Mouse (Mus musculus) forebrain, postnatal 0 days (tissue): ENCODE results near the gene Wrap73. TPM values are rescaled to one million over a fixed set of nuclear protein-coding genes. Genes with fewer than 3 reads are reported as not detected.

Source experiments
- ATAC-seq: fragments of 200-750 bp; cut with Nextera tagmentation; 2 replicates; pipeline ENCODE4 v1.8.0; 2017; ENCODE audit warnings: mild to moderate bottlenecking, moderate library complexity
- DNase-seq: peaks from one replicate; pipeline ENCODE4 v3.0.0-alpha.2; 2015
- H3K27ac ChIP-seq: fragments of 300-500 bp; sonication (generic); 2 replicates; pipeline ENCODE4 v1.5.1; 2014; ENCODE audit warnings: low read depth, mild to moderate bottlenecking, antibody characterized with exemption, low read length, moderate library complexity, mixed read lengths
- H3K27me3 ChIP-seq: fragments of 300-500 bp; sonication (generic); 2 replicates; pipeline ENCODE4 v1.6.1; 2014; ENCODE audit warnings: mild to moderate bottlenecking, low read length, mixed read lengths; ENCODE audit not compliant: insufficient read depth
- H3K36me3 ChIP-seq: fragments of 300-500 bp; sonication (generic); 2 replicates; pipeline ENCODE4 v1.6.1; 2014; ENCODE audit warnings: mild to moderate bottlenecking, moderate library complexity; ENCODE audit not compliant: insufficient read depth
- H3K4me1 ChIP-seq: fragments of 300-500 bp; sonication (generic); 2 replicates; pipeline ENCODE4 v1.6.1; 2014; ENCODE audit warnings: antibody characterized with exemption; ENCODE audit not compliant: insufficient read depth
- H3K4me2 ChIP-seq: fragments of 300-500 bp; sonication (generic); 2 replicates; pipeline ENCODE4 v1.6.1; 2014; ENCODE audit warnings: low read depth, mild to moderate bottlenecking, moderate library complexity
- H3K4me3 ChIP-seq: fragments of 300-500 bp; sonication (generic); 2 replicates; pipeline ENCODE4 v1.5.1; 2014; ENCODE audit warnings: low read depth, low read length, mixed read lengths
- H3K9ac ChIP-seq: fragments of 300-500 bp; sonication (generic); 2 replicates; pipeline ENCODE4 v1.6.1; 2014; ENCODE audit warnings: mild to moderate bottlenecking
- H3K9me3 ChIP-seq: fragments of 300-500 bp; sonication (generic); 2 replicates; pipeline ENCODE4 v1.6.1; 2016; ENCODE audit warnings: low read length
- CTCF ChIP-seq: sonication (generic); IDR thresholded peaks from 2 replicates; pipeline ENCODE4 v1.5.1; 2016; ENCODE audit warnings: antibody characterized with exemption, control low read depth, low read depth
- WGBS: fragments of 180-500 bp; shearing (Covaris S2); extraction: QIAGEN DNeasy Blood & Tissue Kit; methylation state at CpG from one replicate; pipeline ENCODE4 v1.1.7; 2014; 5-methylcytosine and 5-hydroxymethylcytosine counted together
- polyA plus RNA-seq: library from polyadenylated mRNA; unstranded; fragments of >200 nt; fragmentation: Nextera tagmentation; extraction: Ambion mirVana; gene quantifications from 2 replicates; pipeline ENCODE4 v1.2.1, GENCODE M21; 2015
- total RNA-seq: library from RNA; depleted of rRNA; stranded (reverse); fragments of >200 nt; gene quantifications from 2 replicates; pipeline ENCODE4 v1.2.3, GENCODE M21; 2014

The Wrap73 gene
- total and polyA plus RNA-seq, 2 experiments from 2014 or later: 37.6 to 44.4 TPM

- Histone ChIP-seq H3K9ac (peak overlapping the region; percentile 33), H3K27me3 (peaks cover 46% of the 10 kb centered on the region), H3K4me3 (peak overlapping the region; percentile 38), H3K9me3 (no peaks in the 10 kb centered on the region), H3K4me2 (peak overlapping the region; percentile 81), H3K36me3 (no peaks in the 10 kb centered on the region), H3K4me1 (0 out of 2 replicates have a peak, but pooled peaks cover 14% of the 10 kb centered on the region), H3K27ac (no peak overlapping the region)
- ATAC-seq: no peak
- no peak for TF ChIP-seq CTCF
- DNase-seq: peak; percentile 19
- 2% methylated on average over 54 of the region's 59 CpGs for WGBS
Measured at GRCm38 (mm10) chr4:154139671-154140181, 2.4 kb upstream of the Wrap73 start.

GRCm38 (mm10) chr4:154140182-154140212, 2.2 kb upstream of the Wrap73 start, which contains the start of gene Trp73:
Gene Trp73, minus strand, starts transcription at chr4:154140208.
- Histone ChIP-seq H3K27me3 (peaks cover 46% of the 10 kb centered on the region), H3K36me3 (no peaks in the 10 kb centered on the region), H3K4me2 (peak within 1 kb of the TSS; percentile 81), H3K4me1 (0 out of 2 replicates have a peak, but pooled peaks cover 14% of the 10 kb centered on the region), H3K9ac (peak within 1 kb of the TSS; percentile 33), H3K9me3 (no peaks in the 10 kb centered on the region), H3K4me3 (peak within 1 kb of the TSS; percentile 38), H3K27ac (no peak within 1 kb of the TSS)
- TF ChIP-seq CTCF: no peak
- WGBS: 0% methylated on average over 4 of the region's 4 CpGs
- ATAC-seq: no peak
- no peak for DNase-seq

- no peak for TF ChIP-seq CTCF
- Histone ChIP-seq H3K36me3 (no peaks in the 10 kb centered on the region), H3K4me2 (peak overlapping the region; percentile 81), H3K27me3 (peaks cover 46% of the 10 kb centered on the region), H3K9me3 (no peaks in the 10 kb centered on the region), H3K4me1 (0 out of 2 replicates have a peak, but pooled peaks cover 14% of the 10 kb centered on the region), H3K9ac (peak overlapping the region; percentile 33), H3K4me3 (peak overlapping the region; percentile 38), H3K27ac (no peak overlapping the region)
- ATAC-seq (no peak), DNase-seq (peak; percentile 38)
- 3% methylated on average over 44 of the region's 46 CpGs for WGBS
Measured at GRCm38 (mm10) chr4:154140213-154141008, 1.8 kb upstream of the Wrap73 start.

DNA sequence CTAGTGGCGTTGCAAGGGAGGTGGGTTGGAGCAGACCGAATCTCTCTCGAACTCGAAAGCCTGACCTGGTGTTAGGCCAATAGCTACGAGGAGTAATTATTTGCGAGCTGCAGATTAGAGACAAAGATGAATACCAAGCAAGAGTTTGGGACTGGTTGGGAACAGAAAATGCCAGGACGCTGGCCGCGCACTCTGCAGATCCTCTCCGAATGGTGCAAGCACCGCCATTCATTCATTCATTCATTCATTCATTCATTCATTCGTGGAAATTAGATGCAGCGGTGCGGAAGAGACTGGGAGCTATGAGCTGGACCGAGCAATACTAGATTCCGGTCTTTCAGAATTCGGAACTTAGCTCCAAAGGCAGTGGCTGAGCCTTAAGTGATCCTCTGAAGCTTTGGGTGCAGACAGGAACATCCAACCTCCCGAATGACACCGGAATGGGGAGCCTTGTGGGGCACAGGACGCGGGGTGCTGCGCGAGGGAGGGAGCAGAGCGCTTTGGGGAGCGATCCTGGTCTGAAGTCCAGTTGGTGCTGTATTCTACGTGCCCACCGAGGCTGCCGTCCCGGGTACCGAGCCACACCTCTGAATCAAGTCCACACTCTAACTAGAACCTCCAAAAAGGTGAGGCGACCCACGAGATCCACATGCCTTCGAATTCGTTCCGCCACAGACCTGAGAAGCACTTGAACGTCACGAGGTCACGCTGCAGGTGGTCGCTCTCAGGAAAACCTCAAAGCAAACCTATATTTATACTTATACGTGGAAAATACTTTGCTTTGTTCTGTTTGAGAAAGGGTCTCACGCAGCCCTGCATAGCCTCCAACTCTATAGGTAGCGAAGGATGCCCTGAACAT, 934 bp upstream of the Wrap73 start:
- peak overlapping the region; percentile 17 for H3K4me3 ChIP-seq
- H3K27ac ChIP-seq: no peak overlapping the region
- peaks cover 46% of the 10 kb centered on the region for H3K27me3 ChIP-seq
- ATAC-seq (no peak), DNase-seq (peak; percentile 21)
- no peak overlapping the region for H3K9ac ChIP-seq
- H3K4me1 ChIP-seq: 0 out of 2 replicates have a peak, but pooled peaks cover 14% of the 10 kb centered on the region
- 2% methylated on average over 42 of the region's 42 CpGs for WGBS
- peak overlapping the region; percentile 81; the same call in 1 of the 2 replicates for H3K4me2 ChIP-seq
- no peak for TF ChIP-seq CTCF
- no peaks in the 10 kb centered on the region for H3K36me3 ChIP-seq
- H3K9me3 ChIP-seq: no peaks in the 10 kb centered on the region

- WGBS: 87% methylated on average over 3 of the region's 3 CpGs
- ATAC-seq: no peak
- no peak for DNase-seq
- no peak overlapping the region for H3K9ac ChIP-seq
- peaks cover 17% of the 10 kb centered on the region for H3K27me3 ChIP-seq
- H3K4me2 ChIP-seq: no peak overlapping the region
- TF ChIP-seq CTCF: no peak
- H3K4me1 ChIP-seq: 0 out of 2 replicates have a peak, but pooled peaks cover 14% of the 10 kb centered on the region
- no peak overlapping the region for H3K27ac ChIP-seq
- no peak overlapping the region for H3K4me3 ChIP-seq
- H3K9me3 ChIP-seq: no peaks in the 10 kb centered on the region
- peaks cover 17% of the 10 kb centered on the region for H3K36me3 ChIP-seq
Measured at GRCm38 (mm10) chr4:154144712-154145111, 2.5 kb downstream of the Wrap73 start.

DNA sequence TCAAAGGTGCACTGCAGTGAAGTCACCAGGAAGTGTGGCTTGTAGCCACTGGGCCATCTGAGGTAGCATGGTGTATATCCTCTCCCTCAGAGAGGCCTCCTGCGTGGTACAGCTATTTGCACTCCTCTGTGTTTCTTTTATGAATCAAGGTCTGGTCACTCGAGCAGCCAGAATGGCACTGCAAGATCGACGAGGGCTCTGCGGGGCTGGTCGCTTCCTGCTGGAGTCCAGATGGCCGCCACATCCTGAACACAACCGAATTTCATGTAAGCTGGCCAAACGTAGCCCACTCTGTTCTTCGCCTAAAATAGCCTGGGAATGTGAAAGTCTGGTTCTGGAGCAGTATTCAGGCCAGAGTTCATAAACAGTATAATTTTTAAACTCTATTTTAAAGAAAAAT, 4.2 kb downstream of the Wrap73 start:
- H3K4me2 ChIP-seq: no peak overlapping the region
- H3K4me1 ChIP-seq: 0 out of 2 replicates have a peak, but pooled peaks cover 9% of the 10 kb centered on the region
- no peaks in the 10 kb centered on the region for H3K9me3 ChIP-seq
- no peak overlapping the region for H3K4me3 ChIP-seq
- ATAC-seq (no peak), DNase-seq (no peak)
- peaks cover 31% of the 10 kb centered on the region for H3K36me3 ChIP-seq
- WGBS: 81% methylated on average over 10 of the region's 10 CpGs
- no peak overlapping the region for H3K27ac ChIP-seq
- no peak overlapping the region for H3K9ac ChIP-seq
- TF ChIP-seq CTCF: no peak
- peaks cover 6% of the 10 kb centered on the region for H3K27me3 ChIP-seq

GRCm38 (mm10) chr4:154154104-154154503, 11.9 kb downstream of the Wrap73 start:
- no peaks in the 10 kb centered on the region for H3K9me3 ChIP-seq
- no peak for DNase-seq
- ATAC-seq: no peak
- 74% methylated on average over 11 of the region's 11 CpGs for WGBS
- H3K4me1 ChIP-seq: peaks cover under 1% of the 10 kb centered on the region; the same call in 1 of the 2 replicates
- peaks cover 73% of the 10 kb centered on the region for H3K36me3 ChIP-seq
- no peak overlapping the region for H3K27ac ChIP-seq
- H3K4me2 ChIP-seq: no peak overlapping the region
- no peaks in the 10 kb centered on the region for H3K27me3 ChIP-seq
- H3K9ac ChIP-seq: no peak overlapping the region
- no peak overlapping the region for H3K4me3 ChIP-seq
- TF ChIP-seq CTCF: no peak
